Mouse (Mus musculus): ENCODE measurements around the gene Steap3. TPM values are rescaled to one million over a fixed set of nuclear protein-coding genes. Genes with fewer than 3 reads are reported as not detected.

The Steap3 gene
- total and polyA plus RNA-seq, 2 experiments from 2014 or later = 19.6 to 38.7 TPM

DNA sequence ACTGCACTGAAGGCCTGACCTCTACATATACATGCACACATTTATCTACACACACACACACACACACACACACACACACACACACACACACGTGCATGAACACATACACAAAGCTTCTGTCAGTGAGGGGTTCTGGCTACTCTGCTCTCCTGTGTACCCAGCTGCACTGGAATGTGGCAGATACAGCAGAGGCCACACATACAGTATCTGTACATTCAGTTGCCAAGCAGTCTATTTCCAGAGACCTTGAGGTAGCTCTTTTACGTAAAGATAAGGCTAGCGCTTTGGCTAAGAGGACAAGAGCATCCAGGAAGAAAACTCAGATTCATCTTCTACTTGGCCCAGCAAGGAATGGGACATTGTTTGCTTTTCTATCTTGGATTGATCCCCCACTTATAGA, 4.9 kb downstream of the Steap3 start:
- 54% methylated on average over 3 of the region's 3 CpGs for WGBS
- DNase-seq (ENCODE audit: low spot score) = no peak
- Histone ChIP-seq H3K4me2 (ENCODE audit: low read depth, low read length) (no peak overlapping the region), H3K27me3 (ENCODE audit: control insufficient read depth, insufficient read depth, low read length) (no peaks in the 10 kb centered on the region), H3K27ac (ENCODE audit: low read depth) (no peak overlapping the region), H3K9me3 (replicated peaks; ENCODE audit: control insufficient read depth, low read length) (no peaks in the 10 kb centered on the region), H3K9ac (replicated peaks; ENCODE audit: low read depth, low read length) (no peak overlapping the region), H3K4me3 (ENCODE audit: low read depth, low read length) (no peak overlapping the region), H3K36me3 (replicated peaks; ENCODE audit: control insufficient read depth, insufficient read depth, low read length) (no peaks in the 10 kb centered on the region), H3K4me1 (ENCODE audit: control insufficient read depth, insufficient read depth) (peaks cover 13% of the 10 kb centered on the region; the same call in 1 of the 2 replicates)
- TF ChIP-seq EP300 (IDR thresholded peaks at IDR 0.05; ENCODE audit: low read depth) (no peak), CTCF (IDR thresholded peaks at IDR 0.05; ENCODE audit: low read depth) (no peak)
- ATAC-seq (ENCODE audit: insufficient read depth, low read depth) = no peak

DNA sequence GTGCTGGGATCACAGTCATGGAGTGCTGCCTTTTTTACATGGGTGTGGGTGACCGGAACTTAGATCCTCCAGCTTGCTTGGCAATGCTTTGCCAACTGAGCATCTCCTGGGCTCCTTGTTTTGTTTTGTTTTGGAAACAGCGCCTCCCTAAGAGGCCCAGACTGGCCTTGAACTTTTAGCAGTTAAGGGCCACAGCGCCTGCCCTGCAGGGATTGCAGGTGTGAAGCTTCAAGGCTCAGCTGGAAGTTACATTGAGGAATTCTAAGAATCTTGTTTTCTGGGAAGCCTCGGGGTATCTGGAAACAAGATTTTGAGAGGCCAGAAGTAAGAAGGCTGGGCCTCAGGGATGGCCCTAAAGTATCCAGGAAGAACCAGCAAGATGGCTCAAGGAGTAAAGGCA, 6.0 kb downstream of the Steap3 start:
- H3K4me3 ChIP-seq (ENCODE audit: low read depth, low read length) = no peak overlapping the region
- ATAC-seq (ENCODE audit: insufficient read depth, low read depth) (no peak), DNase-seq (ENCODE audit: low spot score) (no peak)
- H3K27me3 ChIP-seq (ENCODE audit: control insufficient read depth, insufficient read depth, low read length) = no peaks in the 10 kb centered on the region
- H3K27ac ChIP-seq (ENCODE audit: low read depth) = no peak overlapping the region
- peaks cover 13% of the 10 kb centered on the region; the same call in 1 of the 2 replicates for H3K4me1 ChIP-seq (ENCODE audit: control insufficient read depth, insufficient read depth)
- H3K36me3 ChIP-seq (replicated peaks; ENCODE audit: control insufficient read depth, insufficient read depth, low read length) = no peaks in the 10 kb centered on the region
- TF ChIP-seq CTCF (IDR thresholded peaks at IDR 0.05; ENCODE audit: low read depth) (no peak), EP300 (IDR thresholded peaks at IDR 0.05; ENCODE audit: low read depth) (no peak)
- 65% methylated on average over 4 of the region's 4 CpGs for WGBS
- no peaks in the 10 kb centered on the region for H3K9me3 ChIP-seq (replicated peaks; ENCODE audit: control insufficient read depth, low read length)
- H3K9ac ChIP-seq (replicated peaks; ENCODE audit: low read depth, low read length) = no peak overlapping the region
- no peak overlapping the region for H3K4me2 ChIP-seq (ENCODE audit: low read depth, low read length)

DNA sequence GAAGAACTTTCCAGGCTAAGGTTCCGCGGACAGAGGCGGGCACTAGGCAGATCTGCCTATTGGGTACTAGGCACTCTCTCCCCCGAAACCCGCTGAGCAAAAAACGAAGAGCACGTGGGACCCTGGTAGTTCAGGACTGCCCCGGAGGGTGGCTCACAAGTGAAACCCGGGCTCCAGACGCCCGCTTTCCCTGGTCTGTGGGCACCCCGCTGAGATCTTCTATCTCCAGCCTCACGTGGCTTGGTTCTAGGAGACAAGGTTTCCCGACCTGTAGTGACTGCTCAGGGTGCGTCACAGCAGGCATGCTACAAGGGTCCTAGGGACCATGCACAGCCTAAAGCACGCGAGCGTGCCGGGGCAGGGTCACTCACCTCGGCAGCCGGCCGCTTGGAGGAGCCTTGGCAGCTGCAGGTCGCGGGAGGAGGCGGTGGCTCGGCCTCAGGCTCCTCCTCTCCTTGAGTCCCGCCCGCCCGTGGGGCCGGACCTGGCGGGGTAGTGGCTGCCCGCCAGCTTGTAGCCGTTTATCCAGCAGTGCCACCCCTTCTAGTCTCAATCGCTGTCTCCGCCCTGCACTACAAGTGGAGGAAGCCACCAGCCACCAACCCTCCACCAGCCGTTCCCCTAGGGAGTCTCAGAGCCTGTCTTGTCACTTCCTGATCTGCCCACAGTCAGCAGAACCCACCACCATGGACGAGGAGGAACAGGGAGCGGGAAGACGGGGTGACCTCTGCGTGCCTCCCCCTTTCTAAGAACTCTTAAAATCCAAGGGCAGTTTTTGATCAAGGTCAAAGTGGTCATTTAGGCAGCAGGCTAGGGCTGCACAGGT, 7.4 kb downstream of the Steap3 start:
- Histone ChIP-seq H3K4me3 (ENCODE audit: low read depth, low read length) (peak overlapping the region; percentile 65), H3K9me3 (replicated peaks; ENCODE audit: control insufficient read depth, low read length) (no peaks in the 10 kb centered on the region), H3K4me2 (ENCODE audit: low read depth, low read length) (peak overlapping the region; percentile 93), H3K27ac (ENCODE audit: low read depth) (peak overlapping the region; percentile 85), H3K4me1 (ENCODE audit: control insufficient read depth, insufficient read depth) (peaks cover 13% of the 10 kb centered on the region; the same call in 1 of the 2 replicates), H3K27me3 (ENCODE audit: control insufficient read depth, insufficient read depth, low read length) (no peaks in the 10 kb centered on the region), H3K9ac (replicated peaks; ENCODE audit: low read depth, low read length) (peak overlapping the region; percentile 62), H3K36me3 (replicated peaks; ENCODE audit: control insufficient read depth, insufficient read depth, low read length) (no peaks in the 10 kb centered on the region)
- DNase-seq (ENCODE audit: low spot score) (peak; percentile 90), ATAC-seq (ENCODE audit: insufficient read depth, low read depth) (peak; percentile 97)
- 1% methylated on average over 40 of the region's 40 CpGs for WGBS
- TF ChIP-seq CTCF (IDR thresholded peaks at IDR 0.05; ENCODE audit: low read depth) (0 out of 2 replicates have a peak, but pooled peaks have one; percentile 14), EP300 (IDR thresholded peaks at IDR 0.05; ENCODE audit: low read depth) (0 out of 2 replicates have a peak, but pooled peaks have one; percentile 58)

DNA sequence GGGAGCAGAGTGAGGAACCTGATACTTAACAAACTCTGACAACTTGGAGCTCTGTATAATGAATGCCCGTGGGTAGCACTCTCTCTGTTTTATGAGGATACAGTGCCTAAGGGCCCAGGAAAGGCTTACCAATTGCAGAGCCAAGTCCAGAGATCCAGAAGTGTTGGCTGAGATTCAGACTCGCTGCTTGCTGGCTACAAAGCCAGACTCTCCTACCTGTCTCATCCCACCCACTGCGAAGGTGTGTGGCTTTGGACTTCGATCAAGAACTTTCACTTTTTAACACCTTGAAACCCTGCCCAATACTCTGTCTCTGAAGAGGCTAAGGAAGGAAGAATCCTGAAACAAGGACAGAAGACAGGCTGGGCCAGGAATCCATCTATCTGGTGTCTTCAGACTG, 9.3 kb downstream of the Steap3 start:
- H3K27me3 ChIP-seq (ENCODE audit: control insufficient read depth, insufficient read depth, low read length) = no peaks in the 10 kb centered on the region
- H3K36me3 ChIP-seq (replicated peaks; ENCODE audit: control insufficient read depth, insufficient read depth, low read length) = no peaks in the 10 kb centered on the region
- TF ChIP-seq CTCF (IDR thresholded peaks at IDR 0.05; ENCODE audit: low read depth) = no peak
- TF ChIP-seq EP300 (IDR thresholded peaks at IDR 0.05; ENCODE audit: low read depth) = no peak
- peaks cover 19% of the 10 kb centered on the region; the same call in 1 of the 2 replicates for H3K4me1 ChIP-seq (ENCODE audit: control insufficient read depth, insufficient read depth)
- DNase-seq (ENCODE audit: low spot score) (no peak), ATAC-seq (ENCODE audit: insufficient read depth, low read depth) (no peak)
- no peak overlapping the region for H3K4me3 ChIP-seq (ENCODE audit: low read depth, low read length)
- 89% methylated on average over 4 of the region's 4 CpGs for WGBS
- H3K9ac ChIP-seq (replicated peaks; ENCODE audit: low read depth, low read length) = no peak overlapping the region
- H3K4me2 ChIP-seq (ENCODE audit: low read depth, low read length) = no peak overlapping the region
- H3K9me3 ChIP-seq (replicated peaks; ENCODE audit: control insufficient read depth, low read length) = no peaks in the 10 kb centered on the region
- no peak overlapping the region for H3K27ac ChIP-seq (ENCODE audit: low read depth)

DNA sequence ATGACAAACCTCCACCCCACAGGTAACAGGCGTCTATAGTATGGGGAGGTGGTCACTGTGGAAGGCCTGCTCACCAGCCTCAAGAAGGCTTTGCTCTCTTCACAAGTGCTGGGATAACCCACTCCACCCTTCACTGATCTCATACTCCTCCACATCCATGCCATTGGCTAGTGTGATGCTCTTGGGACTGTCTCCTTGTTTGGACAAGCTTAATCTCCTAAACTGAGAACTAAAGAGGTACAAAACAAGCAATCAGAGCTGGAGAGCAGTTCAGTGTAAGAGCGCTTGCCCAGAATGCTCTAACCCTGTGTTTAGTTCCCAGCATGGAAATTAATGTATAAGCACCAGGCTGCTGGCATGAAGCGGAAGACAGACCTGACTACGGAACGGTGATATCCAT, 11.3 kb downstream of the Steap3 start:
- peaks cover 18% of the 10 kb centered on the region; the same call in 1 of the 2 replicates for H3K4me1 ChIP-seq (ENCODE audit: control insufficient read depth, insufficient read depth)
- no peaks in the 10 kb centered on the region for H3K9me3 ChIP-seq (replicated peaks; ENCODE audit: control insufficient read depth, low read length)
- DNase-seq (ENCODE audit: low spot score) (no peak), ATAC-seq (ENCODE audit: insufficient read depth, low read depth) (no peak)
- H3K36me3 ChIP-seq (replicated peaks; ENCODE audit: control insufficient read depth, insufficient read depth, low read length) = no peaks in the 10 kb centered on the region
- H3K4me3 ChIP-seq (ENCODE audit: low read depth, low read length) = no peak overlapping the region
- H3K27ac ChIP-seq (ENCODE audit: low read depth) = no peak overlapping the region
- H3K27me3 ChIP-seq (ENCODE audit: control insufficient read depth, insufficient read depth, low read length) = no peaks in the 10 kb centered on the region
- H3K9ac ChIP-seq (replicated peaks; ENCODE audit: low read depth, low read length) = no peak overlapping the region
- no peak for TF ChIP-seq CTCF (IDR thresholded peaks at IDR 0.05; ENCODE audit: low read depth)
- TF ChIP-seq EP300 (IDR thresholded peaks at IDR 0.05; ENCODE audit: low read depth) = no peak
- no peak overlapping the region for H3K4me2 ChIP-seq (ENCODE audit: low read depth, low read length)
- 88% methylated on average over 5 of the region's 5 CpGs for WGBS
